Mouse (Mus musculus) testis, adult 2 months (tissue): ENCODE results near the gene Rnft1.

ENCODE experiments used
- CTCF ChIP-seq: fragments of 200-500 bp; IDR thresholded peaks from 2 replicates; pipeline ENCODE4 v1.5.1; 2012; ENCODE audit warnings: low read depth, mild to moderate bottlenecking, inconsistent platforms, low read length, moderate library complexity; ENCODE audit not compliant: control insufficient read depth, insufficient read depth, insufficient replicate concordance
- POLR2A ChIP-seq: fragments of 200-500 bp; IDR thresholded peaks from 2 replicates; pipeline ENCODE4 v1.6.1; 2012; ENCODE audit warnings: low read depth, mild to moderate bottlenecking, inconsistent platforms, low read length, moderate library complexity; ENCODE audit not compliant: control insufficient read depth

DNA sequence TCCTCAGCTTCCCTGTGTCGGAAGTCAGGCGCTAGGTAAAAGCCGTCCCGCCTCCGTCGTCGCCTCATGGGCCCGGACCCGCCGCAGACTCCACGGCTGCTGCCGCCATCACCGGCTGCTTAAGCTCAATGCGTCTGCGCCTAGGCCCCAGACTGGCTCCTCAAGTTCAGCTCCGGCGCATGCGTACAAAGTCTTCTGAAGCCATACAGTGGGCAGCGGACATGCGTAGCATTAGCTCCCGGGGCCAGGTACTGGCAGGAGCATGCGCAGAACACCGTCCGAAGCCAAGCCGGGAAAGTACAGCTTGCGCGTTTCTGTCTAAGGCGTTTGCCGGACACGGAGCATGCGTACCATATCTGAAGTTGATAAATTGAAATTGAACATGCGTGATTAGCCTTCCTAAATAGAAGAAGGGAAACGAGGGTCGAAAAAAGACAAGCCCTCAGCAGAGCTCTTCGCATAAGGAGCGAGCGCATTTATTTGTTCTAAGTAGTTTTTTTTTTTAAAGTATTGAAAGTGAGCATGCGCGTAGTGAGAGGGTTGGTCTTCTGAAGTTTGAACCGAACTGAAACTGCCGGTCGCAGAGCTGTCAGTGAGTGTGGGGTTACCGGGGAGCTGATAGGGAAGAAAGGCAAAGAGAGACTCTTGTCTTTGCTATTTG is 60.3 kb downstream of the Rnft1 start, which contains the start of the genes Rps6kb1 and Tubd1:
- peak; percentile 96 for TF ChIP-seq POLR2A
- no peak for TF ChIP-seq CTCF
